Mouse (Mus musculus): ENCODE measurements around the gene Ubald1. TPM values are rescaled to one million over a fixed set of nuclear protein-coding genes. Genes with fewer than 3 reads are reported as not detected.
A peak's percentile ranks its signal among the peaks of the same experiment; 100 is the strongest.

Gene Ubald1
- total RNA-seq (2012; rRNA removed) (11.6 and 12.9 TPM in 2 replicates), total RNA-seq (2014; rRNA removed) (7.2 and 9.6 TPM in 2 replicates), polyA plus RNA-seq (2012; ENCODE audit: insufficient read length, low read depth) (48.7 and 53.7 TPM in 2 replicates)

DNA sequence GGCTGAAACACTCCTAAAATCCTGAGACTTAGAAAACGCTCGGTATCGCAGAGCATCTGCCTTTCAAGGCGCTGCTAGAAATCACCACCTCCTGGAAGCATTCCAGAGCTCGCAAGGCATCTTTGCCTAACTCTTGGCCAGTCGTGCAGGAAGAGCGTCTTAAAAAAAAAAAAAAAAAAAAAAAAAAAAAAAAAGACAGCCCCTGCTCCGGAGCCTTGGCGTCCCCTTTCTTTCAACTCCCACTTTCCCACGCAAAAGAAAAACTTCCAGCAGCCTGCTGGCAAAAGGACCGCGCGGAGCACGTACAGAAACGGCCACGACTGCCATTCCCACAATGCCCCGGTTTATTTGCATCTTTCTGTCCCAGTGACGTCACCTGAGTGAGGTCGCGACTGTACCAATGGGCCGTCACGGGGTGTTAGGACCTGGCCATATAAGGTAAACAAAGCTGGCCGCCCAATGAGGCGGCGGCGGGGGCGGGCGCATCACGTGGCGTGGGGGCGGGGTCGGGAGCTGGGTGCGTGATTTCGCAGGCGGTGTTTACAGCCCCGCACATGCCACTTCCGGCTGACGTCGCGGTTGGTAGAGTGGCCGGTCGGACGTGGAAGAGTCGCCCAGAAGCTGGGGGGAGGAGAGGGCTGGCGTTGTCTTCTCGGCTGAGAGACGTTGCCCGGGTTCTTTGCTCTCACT is at the start of gene Ubald1:
Gene Ubald1, minus strand, starts transcription at position 180 of the 690 bp plus-strand sequence.
- in situ Hi-C loops (cut with MboI; ENCODE audit: low pct_ligation_motif_present, low pct_unique_long_range_greater_than_20kb, low sequenced_read_pairs), result no loop called here
- TF ChIP-seq RAD21 (IDR thresholded peaks at IDR 0.05; ENCODE audit: low read depth, low read length) (no peak), EP300 (IDR thresholded peaks at IDR 0.05; ENCODE audit: low read length) (peak; percentile 34; the same call in 1 of the 2 replicates), NELFE (IDR thresholded peaks at IDR 0.05; ENCODE audit: low read depth, low read length) (peak; percentile 96), MAZ (IDR thresholded peaks at IDR 0.05; ENCODE audit: low read depth, low read length) (peak; percentile 73), TCF12 (IDR thresholded peaks at IDR 0.05; ENCODE audit: low read depth, low read length) (peak; percentile 90), ETS1 (conservative IDR thresholded peaks at IDR 0.05; ENCODE audit: low read depth, low read length) (peak; percentile 47), JUND (conservative IDR thresholded peaks at IDR 0.05; ENCODE audit: low read depth, low read length) (peak; percentile 49), CHD1 (IDR thresholded peaks at IDR 0.05; ENCODE audit: low read depth, low read length) (no peak; the same call in 1 of the 2 replicates), HCFC1 (IDR thresholded peaks at IDR 0.05; ENCODE audit: low read depth, low read length) (peak; percentile 82), IRF4 (IDR thresholded peaks at IDR 0.05; ENCODE audit: low read depth, low read length) (peak; percentile 70), ELF1 (IDR thresholded peaks at IDR 0.05; ENCODE audit: low read depth, low read length) (peak; percentile 76), MYC (IDR thresholded peaks at IDR 0.05; ENCODE audit: low read depth, low read length) (peak; percentile 73), SIN3A (IDR thresholded peaks at IDR 0.05; ENCODE audit: low read length) (peak; percentile 94), PAX5 (IDR thresholded peaks at IDR 0.05; ENCODE audit: low read length) (no peak), MEF2A (IDR thresholded peaks at IDR 0.05; ENCODE audit: borderline replicate concordance, low read depth, low read length) (peak; percentile 63; the same call in 1 of the 2 replicates), UBTF (IDR thresholded peaks at IDR 0.05; ENCODE audit: low read depth, low read length) (no peak), GABPA (IDR thresholded peaks at IDR 0.05; ENCODE audit: insufficient replicate concordance, low read depth, low read length) (no peak), RCOR1 (conservative IDR thresholded peaks at IDR 0.05; ENCODE audit: low read depth, low read length) (peak; percentile 77; the same call in 1 of the 2 replicates), NRF1 (IDR thresholded peaks at IDR 0.05; ENCODE audit: low read depth, low read length) (peak; percentile 48), TBP (conservative IDR thresholded peaks at IDR 0.05; ENCODE audit: low read depth, low read length) (peak; percentile 93), MAFK (IDR thresholded peaks at IDR 0.05; ENCODE audit: insufficient replicate concordance, low read length) (no peak; the same call in 1 of the 2 replicates), MAX (IDR thresholded peaks at IDR 0.05; ENCODE audit: low read length) (peak; percentile 88), POLR2A (IDR thresholded peaks at IDR 0.05; ENCODE audit: low read depth, low read length) (peak; percentile 95), CHD2 (IDR thresholded peaks at IDR 0.05; ENCODE audit: low read length) (peak; percentile 93), ZMIZ1 (IDR thresholded peaks at IDR 0.05; ENCODE audit: low read depth, low read length) (peak; percentile 93), USF2 (conservative IDR thresholded peaks at IDR 0.05; ENCODE audit: low read depth, low read length) (peak; percentile 37; the same call in 1 of the 2 replicates), KAT2A (IDR thresholded peaks at IDR 0.05; ENCODE audit: insufficient replicate concordance, low read length) (peak; percentile 74; the same call in 1 of the 2 replicates), MXI1 (IDR thresholded peaks at IDR 0.05; ENCODE audit: low read depth, low read length) (peak; percentile 77), POLR2AphosphoS2 (IDR thresholded peaks at IDR 0.05; ENCODE audit: low read depth, low read length) (peak; percentile 95), USF1 (IDR thresholded peaks at IDR 0.05; ENCODE audit: low read depth, low read length) (peak; percentile 88), BHLHE40 (IDR thresholded peaks at IDR 0.05; ENCODE audit: low read depth, low read length) (peak; percentile 98), SMC3 (IDR thresholded peaks at IDR 0.05; ENCODE audit: low read depth, low read length) (no peak), ZNF384 (IDR thresholded peaks at IDR 0.05; ENCODE audit: low read depth, low read length) (peak; percentile 98), JUN (IDR thresholded peaks at IDR 0.05; ENCODE audit: insufficient read depth, low read depth, low read length) (peak; percentile 60; the same call in 1 of the 2 replicates)
- Histone ChIP-seq H3K79me2 (replicated peaks; ENCODE audit: control insufficient read depth, extremely low read depth, insufficient read depth, poor library complexity, severe bottlenecking) (peaks cover 20% of the 10 kb centered on the region), H3K9me3 (replicated peaks; ENCODE audit: low read length) (no peaks in the 10 kb centered on the region), H3K9ac (ENCODE audit: insufficient read depth, low read depth) (peak within 1 kb of the TSS; percentile 89), H3K27me3 (replicated peaks) (no peaks in the 10 kb centered on the region), H3K36me3 (replicated peaks in 1 of 2; ENCODE audit: control insufficient read depth in 1 of 2, insufficient read depth in 1 of 2, low read length in 1 of 2) (peaks cover 12 to 28% of the 10 kb centered on the region in 2 experiments), H3K27ac (ENCODE audit: insufficient read depth, low read depth) (peak within 1 kb of the TSS; percentile 76), H3K4me3 (replicated peaks in 1 of 3; ENCODE audit: low read depth in 2 of 3, low read length in 2 of 3, poor library complexity in 1 of 3) (peak within 1 kb of the TSS; percentile 72 to 86 (median 83)), H3K4me1 (ENCODE audit: control insufficient read depth in 1 of 2, insufficient read depth in 2 of 2) (peaks cover 17 to 32% of the 10 kb centered on the region in 2 experiments), H3K4me2 (ENCODE audit: insufficient read depth, low read depth, poor library complexity, severe bottlenecking) (peak within 1 kb of the TSS; percentile 89)
- DNase-seq (ENCODE audit: extremely low read depth), result peak; percentile 100
- dilution Hi-C loops (cut with MboI; ENCODE audit: extremely low pct_ligation_motif_present, extremely low pct_unique_long_range_greater_than_20kb, low sequenced_read_pairs), result no loop called here
